Mouse (Mus musculus) layer of hippocampus, postnatal 10 days (tissue): ENCODE measurements around the gene AU040320. TPM values are rescaled to one million over a fixed set of nuclear protein-coding genes. Genes with fewer than 3 reads are reported as not detected.

Experiments used
- DNase-seq, 2 experiments: peaks; one replicate each; pipeline ENCODE4 v3.0.0; 2021; ENCODE audit warnings: low spot score in 2 of 2
- total RNA-seq, 2 experiments: library from RNA; stranded (reverse); gene quantifications; 2 replicates each; pipeline ENCODE4 v1.2.3; 2021

Gene AU040320
- total RNA-seq, 2 experiments from 2014 or later = 48.1 to 48.9 TPM

- no peak for DNase-seq
Observed at GRCm38 (mm10) chr4:126781871-126782270, 28.5 kb downstream of the AU040320 start.

DNA sequence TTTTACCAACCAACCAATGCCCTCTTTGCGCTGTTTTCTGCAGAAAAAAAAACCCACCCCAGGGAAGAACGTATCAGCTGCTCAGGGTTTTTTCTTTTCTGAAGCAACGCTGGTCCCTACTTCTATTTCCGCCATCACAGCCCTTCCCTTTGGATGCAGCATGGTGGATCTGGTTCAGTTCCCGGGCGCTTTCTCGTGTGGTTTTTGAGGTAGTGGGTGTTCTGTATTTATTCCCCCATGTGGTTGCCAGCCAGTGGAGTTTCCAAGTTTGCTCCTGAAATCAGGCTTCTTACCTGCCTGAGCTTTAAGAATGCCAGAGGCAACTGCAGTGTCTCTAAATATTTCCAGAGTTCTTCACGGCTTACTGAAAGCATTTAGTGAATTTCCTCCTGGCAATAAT, 29.2 kb downstream of the AU040320 start:
- no peak for DNase-seq

DNA sequence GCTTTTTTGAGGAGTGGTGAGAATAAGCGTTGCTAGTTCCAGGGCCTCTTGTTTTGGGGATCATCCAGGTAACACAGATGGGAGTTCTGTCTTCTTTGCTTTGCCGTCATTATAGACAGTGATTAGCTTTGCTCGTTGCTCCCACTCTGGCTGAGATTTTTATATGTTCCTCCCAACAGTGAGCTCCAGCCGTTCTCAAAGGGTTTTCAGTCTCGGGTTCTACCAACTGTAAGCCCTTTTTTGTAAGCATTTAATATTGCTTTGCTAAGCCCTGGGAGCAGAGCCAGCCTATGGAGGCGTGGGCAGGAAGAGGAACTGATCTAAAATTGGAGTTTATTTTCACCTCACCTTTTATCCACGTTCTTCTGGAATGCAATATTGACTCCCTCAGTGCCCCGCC, 29.7 kb downstream of the AU040320 start:
- DNase-seq = peak; percentile 31 to 49

DNA sequence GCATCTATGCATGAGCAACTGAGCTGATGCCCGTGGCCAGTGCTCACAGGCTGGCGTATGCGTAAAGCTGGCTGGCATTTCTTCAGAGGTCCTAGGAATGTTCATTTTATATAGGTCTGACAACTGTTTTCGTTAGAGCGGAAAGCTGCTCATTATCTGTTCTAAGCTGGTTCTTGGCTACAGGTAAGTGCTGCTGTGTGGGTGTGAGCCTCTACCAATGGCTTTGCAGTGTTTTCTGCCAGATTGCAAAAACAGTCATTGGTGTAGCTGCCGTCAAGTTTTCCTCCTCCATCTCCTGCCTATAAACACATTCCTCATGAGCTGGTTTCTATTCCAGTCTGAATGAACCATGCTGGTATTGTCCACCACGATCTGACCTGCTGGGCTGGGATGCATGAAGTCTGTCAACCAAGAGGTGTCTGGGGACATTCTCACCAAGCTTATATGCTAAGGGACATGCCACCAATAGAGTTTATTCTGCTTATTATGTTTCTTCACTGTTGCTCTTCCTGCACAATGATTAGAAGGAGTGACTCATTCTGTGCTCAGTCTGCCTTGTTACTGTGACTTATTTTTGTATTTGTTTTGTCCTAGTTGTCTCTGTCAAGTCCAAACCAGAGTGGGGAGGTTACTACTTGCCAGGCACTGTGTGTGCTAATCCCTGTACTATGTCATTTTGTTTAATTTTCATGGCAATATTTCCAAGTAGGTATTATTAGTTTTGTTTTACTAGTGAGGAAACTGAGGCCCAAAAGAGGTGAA, 39.2 kb downstream of the AU040320 start:
- no peak for DNase-seq

- DNase-seq = no peak
Observed at GRCm38 (mm10) chr4:126802174-126802573, 48.8 kb downstream of the AU040320 start.

- no peak for DNase-seq
Observed at GRCm38 (mm10) chr4:126803268-126803873, 50.0 kb downstream of the AU040320 start.

- no peak for DNase-seq
Observed at GRCm38 (mm10) chr4:126805741-126806140, 52.4 kb downstream of the AU040320 start.

- no peak for DNase-seq
Observed at GRCm38 (mm10) chr4:126806692-126807427, 53.5 kb downstream of the AU040320 start.

GRCm38 (mm10) chr4:126810566-126810965, 57.2 kb downstream of the AU040320 start:
- DNase-seq = no peak

DNA sequence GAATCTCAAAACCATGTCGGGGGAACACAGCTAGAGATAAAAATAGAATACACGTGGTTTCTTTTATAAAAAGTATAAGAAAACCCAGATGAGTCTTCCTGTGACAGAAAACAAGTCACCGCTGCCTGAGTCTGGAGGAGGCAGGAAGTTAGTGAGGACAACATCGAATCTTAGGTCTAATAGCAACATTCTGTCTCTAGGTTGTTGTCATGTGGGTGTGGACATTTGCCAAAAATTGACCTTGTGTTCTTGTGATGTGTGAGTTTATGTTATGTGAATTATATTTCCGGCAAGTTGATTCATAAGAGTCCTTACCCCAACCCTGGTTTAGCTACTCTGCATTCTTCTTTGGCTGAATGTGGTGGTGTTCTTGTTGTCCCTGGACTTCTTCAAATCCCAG, 59.9 kb downstream of the AU040320 start:
- no peak for DNase-seq

DNA sequence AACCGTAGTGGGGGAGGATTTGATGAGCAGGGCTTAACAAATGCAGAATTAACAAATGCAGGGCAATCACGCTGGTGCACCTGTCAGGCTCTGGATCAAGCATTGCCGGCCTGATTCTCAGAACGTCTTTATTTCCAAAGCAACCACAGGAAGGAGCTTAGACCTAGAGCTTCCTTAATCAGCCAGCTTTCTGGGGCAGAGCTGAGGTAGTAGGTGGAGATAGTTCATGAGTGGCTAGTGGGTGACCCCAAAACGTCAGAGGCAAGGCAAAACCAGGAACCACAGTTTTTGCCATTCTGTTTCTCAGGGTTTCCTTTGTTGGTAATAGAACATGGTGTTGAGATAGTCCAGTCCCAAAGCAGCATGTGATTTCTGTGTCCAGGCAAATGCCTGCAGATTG, 61.5 kb downstream of the AU040320 start:
- DNase-seq = no peak

DNA sequence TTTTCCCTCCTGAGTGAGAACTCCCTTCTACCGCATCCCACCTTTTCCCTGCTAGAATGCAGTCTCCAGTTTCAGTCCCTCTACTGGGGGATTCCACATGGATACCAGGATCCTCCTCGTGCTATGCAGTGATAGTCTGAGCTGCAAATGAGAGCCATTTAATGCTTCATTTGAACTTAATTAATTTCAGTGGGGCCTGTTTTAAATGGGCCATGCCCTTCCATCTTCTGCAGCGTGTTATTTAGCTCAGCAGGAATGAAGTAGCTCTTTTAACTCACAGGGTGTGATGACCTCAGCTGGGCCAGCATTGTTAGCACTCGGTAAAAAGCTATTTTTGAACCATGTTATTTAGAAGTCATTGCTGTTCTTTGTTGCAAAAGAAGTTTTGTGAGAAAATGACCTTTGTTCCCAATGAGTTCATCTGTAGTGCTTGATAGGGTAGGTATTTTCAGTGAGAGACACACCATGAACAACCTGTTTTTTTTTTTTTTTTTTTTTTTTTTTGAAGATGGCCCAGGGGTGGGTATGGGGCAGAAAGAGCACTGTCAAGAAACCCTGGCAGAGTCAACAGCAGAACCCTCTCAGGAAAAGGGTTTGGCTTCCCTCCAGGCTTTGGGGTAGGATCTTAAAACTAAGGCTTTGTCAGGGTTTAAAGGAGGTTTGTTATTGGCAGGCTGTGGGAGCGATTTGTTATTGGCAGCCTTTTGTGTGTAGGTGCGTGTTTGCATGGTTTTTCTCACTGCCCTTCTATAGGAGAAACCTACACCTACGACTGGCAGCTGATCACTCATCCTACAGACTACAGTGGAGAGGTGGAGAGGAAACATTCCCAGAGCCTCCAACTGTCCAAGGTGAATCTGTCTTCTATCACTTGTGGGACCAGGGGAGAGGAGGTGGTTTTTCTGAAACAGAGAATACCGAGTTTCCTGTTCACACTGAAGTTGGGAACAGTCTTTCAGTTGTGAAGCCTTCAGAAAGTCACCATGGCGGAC, 69.8 kb downstream of the AU040320 start:
- DNase-seq = no peak

DNA sequence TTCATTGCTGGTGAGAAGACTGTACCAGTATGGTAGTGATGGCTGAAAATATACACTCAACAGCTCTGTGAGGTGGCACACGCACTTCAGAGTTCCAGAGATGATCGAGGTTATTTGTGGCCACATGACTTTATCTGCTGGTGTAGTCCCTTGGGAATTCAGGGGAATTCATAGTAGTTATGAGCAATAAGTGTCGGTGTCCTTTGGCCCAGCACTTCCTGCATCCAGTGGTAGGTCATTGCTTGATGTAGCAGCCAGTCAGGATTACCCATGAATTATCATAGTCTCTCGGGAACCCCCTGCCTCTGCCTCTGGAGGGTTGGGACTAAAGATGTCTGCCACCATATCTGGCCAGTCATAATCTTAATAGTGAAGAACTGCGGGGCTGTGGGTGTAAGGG, 70.6 kb downstream of the AU040320 start:
- no peak for DNase-seq

- DNase-seq = no peak
Observed at GRCm38 (mm10) chr4:126831122-126831521, 77.8 kb downstream of the AU040320 start.

DNA sequence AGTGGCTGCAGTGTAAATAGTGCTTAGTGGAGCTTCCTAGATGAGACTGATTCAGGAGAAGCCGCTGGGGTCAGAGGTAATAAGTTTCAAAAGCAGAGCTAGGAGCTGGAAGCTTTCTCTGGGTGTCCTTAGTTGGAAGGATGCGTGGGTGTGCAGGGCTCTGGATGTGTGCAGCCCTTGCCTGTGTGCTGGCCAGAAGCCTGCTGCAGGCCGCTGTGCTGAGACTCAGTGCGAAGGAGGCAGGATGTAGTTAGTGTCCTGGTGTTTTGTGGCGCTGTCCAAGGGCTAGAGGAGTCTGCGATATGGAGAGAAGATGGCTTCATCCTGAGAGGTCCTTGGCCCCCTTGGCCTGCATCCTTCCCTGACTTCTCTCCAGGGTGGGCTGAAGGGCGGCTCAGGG, 85.5 kb downstream of the AU040320 start:
- DNase-seq = no peak

DNA sequence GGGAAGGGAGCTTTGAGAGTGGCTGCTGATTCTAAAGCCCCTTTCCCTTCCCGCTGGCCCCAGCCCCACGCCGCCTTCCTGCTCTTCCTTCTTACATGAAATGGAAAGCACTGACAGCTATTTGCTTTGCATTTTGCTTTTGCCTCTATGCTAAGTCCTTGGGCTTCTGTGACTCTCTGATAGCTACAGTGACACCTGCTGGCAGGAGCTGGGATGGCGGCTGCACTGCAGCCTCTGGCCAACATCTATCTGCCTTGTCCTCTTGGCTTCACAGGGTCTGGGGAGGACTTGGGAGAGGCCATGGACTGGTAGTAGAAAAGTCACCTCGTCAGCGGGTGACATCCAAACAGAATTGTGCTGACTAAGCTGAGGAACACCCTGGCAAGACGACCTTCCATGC, 86.5 kb downstream of the AU040320 start:
- DNase-seq = peak; percentile 93 to 96

DNA sequence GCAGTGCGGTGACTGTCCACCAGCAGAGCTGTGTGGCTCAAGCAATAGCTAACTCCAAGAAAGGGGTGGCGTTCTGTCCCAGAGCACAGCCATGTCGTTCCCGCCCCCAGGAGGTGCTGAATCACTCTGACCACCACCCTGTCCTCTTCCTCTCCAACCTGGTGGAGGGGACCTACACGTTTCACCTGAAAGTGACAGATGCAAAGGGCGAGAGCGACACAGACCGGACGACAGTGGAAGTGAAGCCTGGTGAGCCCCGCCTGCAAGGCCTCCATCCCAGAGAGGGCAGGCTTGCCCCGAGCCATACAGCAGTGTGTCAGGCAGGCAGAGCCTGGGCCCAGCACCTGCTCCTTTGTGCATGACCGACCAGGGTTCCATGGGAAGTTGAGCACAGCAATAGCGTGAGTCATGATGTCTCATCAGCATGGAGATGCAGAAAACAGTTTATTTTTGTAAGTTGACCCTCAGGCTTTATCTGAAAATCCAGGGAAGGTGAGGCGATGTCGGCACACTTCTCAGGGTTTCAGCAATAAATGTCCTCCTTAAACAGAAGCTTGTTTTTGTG, 87.7 kb downstream of the AU040320 start:
- DNase-seq = no peak

GRCm38 (mm10) chr4:126842911-126843310, 89.6 kb downstream of the AU040320 start:
- no peak for DNase-seq

DNA sequence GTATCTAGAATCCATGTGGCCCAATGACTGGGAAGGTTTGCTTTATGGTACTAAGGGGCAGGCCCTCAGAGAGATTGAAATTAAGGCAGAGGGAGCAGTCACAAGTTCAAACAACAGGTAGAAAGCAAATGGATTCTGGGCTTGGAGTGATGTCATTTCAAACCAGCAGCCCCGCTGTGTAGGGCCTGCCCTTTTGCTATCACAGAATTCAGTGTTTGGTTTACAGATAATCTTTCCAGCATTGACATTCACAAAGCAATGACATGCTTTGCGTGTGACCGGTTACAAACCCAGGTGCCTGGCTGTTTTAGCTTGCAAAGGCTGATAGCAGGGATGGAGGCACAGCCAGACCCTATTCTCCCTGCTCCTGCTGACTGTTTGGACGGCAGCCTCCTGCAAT, 92.3 kb downstream of the AU040320 start:
- no peak for DNase-seq

DNA sequence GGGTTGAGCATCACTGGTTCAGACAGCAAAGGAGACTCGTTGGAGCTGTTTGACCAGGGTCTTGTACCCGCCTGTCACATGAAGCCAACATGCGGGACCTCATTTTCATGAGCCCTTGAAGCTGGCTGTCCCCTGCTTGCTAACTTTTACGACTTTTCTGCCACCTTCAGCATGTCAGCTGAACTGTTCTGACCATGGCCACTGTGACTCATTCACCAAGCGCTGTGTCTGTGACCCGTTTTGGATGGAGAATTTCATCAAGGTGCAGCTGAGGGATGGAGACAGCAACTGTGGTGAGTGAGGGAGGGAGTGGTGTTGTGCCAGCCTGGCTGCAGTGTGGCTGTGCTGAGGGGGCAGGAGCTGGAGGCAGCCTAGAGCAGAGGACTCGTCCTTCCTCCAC, 93.6 kb downstream of the AU040320 start:
- no peak for DNase-seq
